In the genomic region with DNA sequence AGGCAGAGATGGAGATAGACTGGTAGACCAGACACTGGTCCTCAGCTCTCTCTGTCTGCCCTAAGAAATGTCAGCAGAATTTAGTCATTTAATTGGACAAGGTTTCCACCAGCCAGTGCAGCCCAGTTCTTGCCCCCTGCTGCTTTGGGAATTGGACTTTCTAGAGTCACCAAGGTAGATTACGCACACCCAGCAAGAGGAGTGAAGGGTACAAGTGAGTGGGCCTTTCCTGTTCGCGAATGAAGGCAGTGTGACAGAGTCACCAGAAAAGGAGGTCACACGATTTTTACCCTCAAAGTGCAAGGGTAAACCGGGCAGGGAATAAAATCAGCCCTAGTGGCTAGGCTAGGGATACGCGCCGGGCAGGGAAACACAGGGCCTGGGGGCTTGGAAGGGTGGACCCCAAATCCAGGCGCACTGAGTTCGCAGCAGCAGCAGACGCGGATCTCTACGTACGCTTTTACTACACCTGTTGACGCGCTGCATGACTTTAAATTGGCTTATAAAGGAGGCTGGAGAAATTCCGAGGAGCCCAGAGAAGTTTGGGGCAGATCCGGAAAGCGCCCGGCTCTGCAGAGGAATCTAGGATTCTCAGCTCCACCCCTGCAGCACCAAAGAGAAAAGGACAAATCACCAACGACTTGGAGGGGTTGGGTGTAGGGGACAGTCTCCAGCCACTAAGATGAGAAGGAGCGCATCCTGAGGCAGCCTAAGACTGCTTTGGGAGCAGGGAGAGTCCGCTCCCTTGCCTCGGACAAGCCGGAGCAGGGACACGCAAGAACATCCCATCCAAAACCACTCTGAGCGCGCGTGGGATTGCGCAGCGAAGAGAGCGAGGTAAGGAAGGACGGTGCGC, we compare ENCODE assay signal across 8 mouse cellular contexts. TPM values are rescaled to one million over a fixed set of nuclear protein-coding genes. Genes with fewer than 3 reads are reported as not detected.
A peak's percentile ranks its signal among the peaks of the same experiment; 100 is the strongest.
DNase-seq lines count a peak whose midpoint lies in the region; ATAC-seq and TF ChIP-seq lines count a peak whose summit lies in the region.

A gene (plus strand): TSS at position 639 of the 856 bp plus-strand sequence.

- peaks cover 13% of the 10 kb centered on the region; the same call in 1 of the 2 replicates for H3K4me1 ChIP-seq in lung, embryonic 16.5 days (replicated peaks; ENCODE audit: control insufficient read depth, insufficient read depth, low read length)
- peaks cover 17% of the 10 kb centered on the region for H3K4me1 ChIP-seq in embryonic facial prominence, embryonic 13.5 days
- H3K4me1 ChIP-seq in hindbrain, embryonic 10.5 days (replicated peaks), result peaks cover 21% of the 10 kb centered on the region
- H3K4me1 ChIP-seq in liver, postnatal 0 days (ENCODE audit: insufficient read depth), result no peaks in the 10 kb centered on the region

- no peak for TF ChIP-seq CTCF in liver, postnatal 0 days (IDR thresholded peaks at IDR 0.05; ENCODE audit: low read depth)

- H3K27me3 ChIP-seq in lung, embryonic 16.5 days (ENCODE audit: control insufficient read depth, insufficient read depth, low read depth, low read length), result peaks cover 26% of the 10 kb centered on the region
- peaks cover 35% of the 10 kb centered on the region for H3K27me3 ChIP-seq in embryonic facial prominence, embryonic 13.5 days
- H3K27me3 ChIP-seq in hindbrain, embryonic 10.5 days (ENCODE audit: insufficient read depth, poor library complexity, severe bottlenecking), result peaks cover 52% of the 10 kb centered on the region
- H3K27me3 ChIP-seq in liver, postnatal 0 days (ENCODE audit: insufficient read depth, low read length), result peaks cover 17% of the 10 kb centered on the region

- H3K27ac ChIP-seq in lung, embryonic 16.5 days (ENCODE audit: low read length), result no peak within 1 kb of the TSS
- H3K27ac ChIP-seq in embryonic facial prominence, embryonic 13.5 days, result peak within 1 kb of the TSS; percentile 69
- no peak within 1 kb of the TSS for H3K27ac ChIP-seq in hindbrain, embryonic 10.5 days
- H3K27ac ChIP-seq in liver, postnatal 0 days (ENCODE audit: low read depth), result 0 out of 2 replicates have a peak within 1 kb of the TSS, but pooled peaks have one; percentile 11

- peak within 1 kb of the TSS; percentile 53 for H3K9ac ChIP-seq in lung, embryonic 16.5 days (ENCODE audit: low read length)
- H3K9ac ChIP-seq in embryonic facial prominence, embryonic 13.5 days, result peak within 1 kb of the TSS; percentile 74
- peak within 1 kb of the TSS; percentile 55 for H3K9ac ChIP-seq in liver, postnatal 0 days (replicated peaks)

- peak within 1 kb of the TSS; percentile 80 for H3K4me2 ChIP-seq in lung, embryonic 16.5 days (ENCODE audit: low read depth, low read length)
- peak within 1 kb of the TSS; percentile 95 for H3K4me2 ChIP-seq in embryonic facial prominence, embryonic 13.5 days
- H3K4me2 ChIP-seq in liver, postnatal 0 days (ENCODE audit: low read depth, low read length), result peak within 1 kb of the TSS; percentile 63

- TF ChIP-seq EP300 in liver, postnatal 0 days (IDR thresholded peaks at IDR 0.05; ENCODE audit: low read depth), result no peak

- ATAC-seq in lung, embryonic 16.5 days (ENCODE audit: low read depth), result peak; percentile 57; the same call in 1 of the 2 replicates
- ATAC-seq in embryonic facial prominence, embryonic 13.5 days (ENCODE audit: insufficient number of reproducible peaks, insufficient read depth, low FRiP score, low TSS enrichment, low read depth), result 0 out of 2 replicates have a peak, but pooled peaks have one; percentile 11
- ATAC-seq in liver, postnatal 0 days, result peak; percentile 32; the same call in 1 of the 2 replicates
- no peak for ATAC-seq in granulocyte monocyte progenitor cell, adult 5-6 weeks (replicated peaks; ENCODE audit: poor library complexity, severe bottlenecking)

- no peak for DNase-seq in lung, postnatal 25 days (ENCODE audit: low spot score)
- DNase-seq in hindbrain, embryonic 10.5 days (ENCODE audit: low spot score), result peak; percentile 33
- DNase-seq in liver, postnatal 0 days, result peak; percentile 18
- DNase-seq in spleen, adult 18-20 months, result no peak
- no peak for DNase-seq in left cerebral cortex, postnatal 10 days (ENCODE audit: extremely low spot score in 1 of 2, low spot score in 2 of 2)

- no peaks in the 10 kb centered on the region for H3K9me3 ChIP-seq in lung, embryonic 16.5 days (ENCODE audit: control insufficient read depth, low read length)
- H3K9me3 ChIP-seq in embryonic facial prominence, embryonic 13.5 days, result no peaks in the 10 kb centered on the region
- H3K9me3 ChIP-seq in hindbrain, embryonic 10.5 days, result no peaks in the 10 kb centered on the region
- no peaks in the 10 kb centered on the region for H3K9me3 ChIP-seq in liver, postnatal 0 days (ENCODE audit: low read length)

- no peaks in the 10 kb centered on the region for H3K36me3 ChIP-seq in lung, embryonic 16.5 days (ENCODE audit: control insufficient read depth, insufficient read depth, low read length)
- no peaks in the 10 kb centered on the region for H3K36me3 ChIP-seq in embryonic facial prominence, embryonic 13.5 days
- no peaks in the 10 kb centered on the region for H3K36me3 ChIP-seq in hindbrain, embryonic 10.5 days
- H3K36me3 ChIP-seq in liver, postnatal 0 days (replicated peaks; ENCODE audit: insufficient read depth, low read length), result no peaks in the 10 kb centered on the region

- WGBS in lung, embryonic 16.5 days, result 5% methylated on average over 34 of the region's 34 CpGs
- 5% methylated on average over 34 of the region's 34 CpGs for WGBS in embryonic facial prominence, embryonic 13.5 days
- 5% methylated on average over 34 of the region's 34 CpGs for WGBS in hindbrain, embryonic 10.5 days
- 8% methylated on average over 33 of the region's 34 CpGs for WGBS in liver, postnatal 0 days (ENCODE audit: insufficient replicate concordance)

- intact Hi-C loops in left cerebral cortex, postnatal 10 days (cut with DNase I), result loop anchor here (5.0 to 10.0 kb wide), 2 partner anchors 266 to 343 kb away; no protein-coding TSS in a partner anchor

- H3K4me3 ChIP-seq in lung, embryonic 16.5 days (ENCODE audit: low read length), result peak within 1 kb of the TSS; percentile 58
- H3K4me3 ChIP-seq in embryonic facial prominence, embryonic 13.5 days, result peak within 1 kb of the TSS; percentile 59
- peak within 1 kb of the TSS; percentile 63 for H3K4me3 ChIP-seq in hindbrain, embryonic 10.5 days
- peak within 1 kb of the TSS; percentile 52 for H3K4me3 ChIP-seq in liver, postnatal 0 days (ENCODE audit: low read depth, low read length)

RNA-seq across cellular contexts. Expression of the gene that starts here (rescaled TPM):
- 0.83 and 1.5 TPM in 2 replicates for polyA plus RNA-seq in lung, embryonic 16.5 days (2015; fragmentation: Nextera tagmentation; extraction: Ambion mirVana)
- polyA plus RNA-seq in embryonic facial prominence, embryonic 13.5 days (2015; fragmentation: Nextera tagmentation; extraction: Ambion mirVana), result 15.5 and 21.5 TPM in 2 replicates
- polyA plus RNA-seq in hindbrain, embryonic 10.5 days (2016; fragmentation: Nextera tagmentation; extraction: Ambion mirVana), result 0.18 and 0.19 TPM in 2 replicates
- polyA plus RNA-seq in liver, postnatal 0 days (2015; fragmentation: Nextera tagmentation; extraction: Ambion mirVana), result 10.9 and 11.0 TPM in 2 replicates
- total RNA-seq in left cerebral cortex, postnatal 10 days (2021), result 1 to 10 TPM; 1.8 to 2.1 TPM
- not detected in 2 replicates for total RNA-seq in granulocyte monocyte progenitor cell, adult 5-6 weeks (2014; fragmentation: Nextera tagmentation)
- total RNA-seq in granulocyte monocyte progenitor cell, adult 5-6 weeks (2017), result not detected in 2 replicates

Comparison
In these comparisons a context has a peak if more than half of its experiments do, and no peak if none do; other contexts are left out.
1. Peak in DNase-seq and H3K4me3 ChIP-seq in hindbrain, embryonic 10.5 days; RNA of the gene not detected or under 1 TPM.
2. H3K27ac ChIP-seq: peak in embryonic facial prominence, embryonic 13.5 days (single experiment) and liver, postnatal 0 days (single experiment); none in lung, embryonic 16.5 days (single experiment) and hindbrain, embryonic 10.5 days (single experiment).
3. Peak in every context shown above with its lines, with median percentiles within 50 percentile points of each other: H3K4me2 ChIP-seq, H3K4me3 ChIP-seq and H3K9ac ChIP-seq.